Mouse (Mus musculus) heart, postnatal 0 days (tissue): ENCODE measurements around the gene Skap2.

Source experiments
- CTCF ChIP-seq: IDR thresholded peaks from 2 replicates; pipeline ENCODE4 v1.5.1; 2016; ENCODE audit warnings: antibody characterized with exemption, control low read depth, low read depth
- EP300 ChIP-seq: IDR thresholded peaks from 2 replicates; pipeline ENCODE4 v1.6.1; 2016; ENCODE audit warnings: antibody characterized with exemption, low read depth

GRCm38 (mm10) chr6:52058899-52059448 lies 46.6 kb upstream of the Skap2 start:
- TF ChIP-seq CTCF (no peak), EP300 (no peak)
